Mouse (Mus musculus) lung, postnatal 0 days (tissue): ENCODE measurements around the gene Pde4d.

Source experiments
- CTCF ChIP-seq: IDR thresholded peaks from 2 replicates; pipeline ENCODE4 v1.5.1; 2016; ENCODE audit warnings: antibody characterized with exemption, mild to moderate bottlenecking
- EP300 ChIP-seq: IDR thresholded peaks from 2 replicates; pipeline ENCODE4 v1.6.1; 2016; ENCODE audit warnings: antibody characterized with exemption, mild to moderate bottlenecking, control low read depth

GRCm38 (mm10) chr13:108618207-108618606 is 168.5 kb downstream of the Pde4d start:
- TF ChIP-seq CTCF, result no peak
- TF ChIP-seq EP300, result no peak
